In genomic region chr2:124403571-124403970, GRCm38 (mm10) we compare ENCODE assay signal across 22 mouse cellular contexts.
DNase-seq lines count a peak whose midpoint lies in the region; ATAC-seq lines count a peak whose summit lies in the region.
"Had no signal": no experiment of that assay in that cellular context is flagged by ENCODE, and none has a peak within 500 bp of the region (broad histone marks: within the 10 kb centered on the region; RNA-seq: fewer than 3 reads in every experiment).

No protein-coding gene starts in this region.

- H3K36me3 ChIP-seq in embryonic facial prominence, embryonic 12.5 days, result no peaks in the 10 kb centered on the region
- no peaks in the 10 kb centered on the region for H3K36me3 ChIP-seq in embryonic facial prominence, embryonic 10.5 days (replicated peaks)
- H3K36me3 ChIP-seq in heart, embryonic 12.5 days, result no peaks in the 10 kb centered on the region
- H3K36me3 ChIP-seq in midbrain, embryonic 14.5 days (ENCODE audit: control insufficient read depth, insufficient read depth, low read length), result no peaks in the 10 kb centered on the region
- no peaks in the 10 kb centered on the region for H3K36me3 ChIP-seq in midbrain, embryonic 10.5 days
- H3K36me3 ChIP-seq: heart, embryonic 15.5 days; lung, embryonic 15.5 days had no signal

- peaks cover 16% of the 10 kb centered on the region; the same call in 1 of the 2 replicates for H3K4me1 ChIP-seq in embryonic facial prominence, embryonic 12.5 days
- H3K4me1 ChIP-seq in embryonic facial prominence, embryonic 10.5 days, result peaks cover 21% of the 10 kb centered on the region
- peaks cover 22% of the 10 kb centered on the region for H3K4me1 ChIP-seq in heart, embryonic 12.5 days (replicated peaks)
- H3K4me1 ChIP-seq in midbrain, embryonic 14.5 days (ENCODE audit: control insufficient read depth, insufficient read depth, low read length), result 0 out of 2 replicates have a peak, but pooled peaks cover 7% of the 10 kb centered on the region
- H3K4me1 ChIP-seq in midbrain, embryonic 10.5 days, result 0 out of 2 replicates have a peak, but pooled peaks cover 5% of the 10 kb centered on the region

- H3K27me3 ChIP-seq in embryonic facial prominence, embryonic 12.5 days, result no peaks in the 10 kb centered on the region
- H3K27me3 ChIP-seq in embryonic facial prominence, embryonic 10.5 days (replicated peaks; ENCODE audit: low read depth, poor library complexity, severe bottlenecking), result no peaks in the 10 kb centered on the region
- no peaks in the 10 kb centered on the region for H3K27me3 ChIP-seq in heart, embryonic 12.5 days (replicated peaks)
- H3K27me3 ChIP-seq in midbrain, embryonic 14.5 days (ENCODE audit: control insufficient read depth, insufficient read depth, low read length), result no peaks in the 10 kb centered on the region
- H3K27me3 ChIP-seq in midbrain, embryonic 10.5 days (ENCODE audit: low read depth, poor library complexity, severe bottlenecking), result no peaks in the 10 kb centered on the region
- H3K27me3 ChIP-seq: heart, embryonic 15.5 days; lung, embryonic 15.5 days; Patski had no signal

- H3K27ac ChIP-seq in embryonic facial prominence, embryonic 12.5 days, result 0 out of 2 replicates have a peak overlapping the region, but pooled peaks have one; percentile 11
- no peak overlapping the region for H3K27ac ChIP-seq in embryonic facial prominence, embryonic 10.5 days (replicated peaks)
- no peak overlapping the region for H3K27ac ChIP-seq in heart, embryonic 12.5 days (ENCODE audit: poor library complexity, severe bottlenecking)
- H3K27ac ChIP-seq in midbrain, embryonic 14.5 days (replicated peaks; ENCODE audit: low read depth, low read length), result no peak overlapping the region
- H3K27ac ChIP-seq in midbrain, embryonic 10.5 days (replicated peaks), result no peak overlapping the region
- H3K27ac ChIP-seq: heart, embryonic 15.5 days; lung, embryonic 15.5 days had no signal

- 61% methylated on average over 8 of the region's 8 CpGs for whole genome bisulfite sequencing in embryonic facial prominence, embryonic 12.5 days
- WGBS in embryonic facial prominence, embryonic 10.5 days, result 66% methylated on average over 8 of the region's 8 CpGs
- WGBS in heart, embryonic 12.5 days, result 57% methylated on average over 8 of the region's 8 CpGs
- 73% methylated on average over 8 of the region's 8 CpGs for WGBS in midbrain, embryonic 14.5 days
- 73% methylated on average over 8 of the region's 8 CpGs for WGBS in midbrain, embryonic 10.5 days

- H3K9me3 ChIP-seq in embryonic facial prominence, embryonic 12.5 days, result no peaks in the 10 kb centered on the region
- no peaks in the 10 kb centered on the region for H3K9me3 ChIP-seq in embryonic facial prominence, embryonic 10.5 days
- H3K9me3 ChIP-seq in heart, embryonic 12.5 days (replicated peaks), result no peaks in the 10 kb centered on the region
- H3K9me3 ChIP-seq in midbrain, embryonic 14.5 days (ENCODE audit: control insufficient read depth, low read length), result no peaks in the 10 kb centered on the region
- no peaks in the 10 kb centered on the region for H3K9me3 ChIP-seq in midbrain, embryonic 10.5 days (replicated peaks)
- H3K9me3 ChIP-seq: heart, embryonic 15.5 days; lung, embryonic 15.5 days had no signal

- H3K4me2 ChIP-seq in embryonic facial prominence, embryonic 12.5 days (replicated peaks), result no peak overlapping the region
- no peak overlapping the region for H3K4me2 ChIP-seq in heart, embryonic 12.5 days
- no peak overlapping the region for H3K4me2 ChIP-seq in midbrain, embryonic 14.5 days (ENCODE audit: low read length)
- H3K4me2 ChIP-seq: heart, embryonic 15.5 days; liver, embryonic 11.5 days; lung, embryonic 15.5 days had no signal

- DNase-seq in embryonic facial prominence, embryonic 10.5 days (ENCODE audit: low spot score), result no peak
- DNase-seq in heart, adult 8-10 months (ENCODE audit: low spot score), result peak; percentile 32
- peak; percentile 33 for DNase-seq in midbrain, embryonic 14.5 days
- no peak for DNase-seq in midbrain, embryonic 10.5 days (ENCODE audit: low spot score)
- DNase-seq in lung, postnatal 36 days, result peak; percentile 40
- DNase-seq: adrenal gland, postnatal 14 days; cerebellum, adult 11-12 months; cerebellum, postnatal 25 days; gastrocnemius, postnatal 10 days; kidney, adult 2 months; kidney, postnatal 14 days; layer of hippocampus, adult 9-11 months; left cerebral cortex, postnatal 4 days had no signal

- H3K4me3 ChIP-seq in embryonic facial prominence, embryonic 12.5 days, result no peak overlapping the region
- no peak overlapping the region for H3K4me3 ChIP-seq in embryonic facial prominence, embryonic 10.5 days
- no peak overlapping the region for H3K4me3 ChIP-seq in heart, embryonic 12.5 days
- H3K4me3 ChIP-seq in midbrain, embryonic 14.5 days (replicated peaks; ENCODE audit: low read depth, low read length), result no peak overlapping the region
- no peak overlapping the region for H3K4me3 ChIP-seq in midbrain, embryonic 10.5 days
- H3K4me3 ChIP-seq: erythroblast, embryonic 14.5 days; heart, embryonic 15.5 days; left cerebral cortex, adult 2 months; lung, embryonic 15.5 days had no signal

- ATAC-seq in embryonic facial prominence, embryonic 12.5 days (ENCODE audit: insufficient number of reproducible peaks, insufficient read depth, low FRiP score, low TSS enrichment), result no peak
- no peak for ATAC-seq in heart, embryonic 12.5 days (ENCODE audit: insufficient number of reproducible peaks, low FRiP score)
- no peak for ATAC-seq in midbrain, embryonic 14.5 days (ENCODE audit: low FRiP score, low TSS enrichment)
- ATAC-seq in erythroid progenitor cell, adult 5-6 weeks (replicated peaks; ENCODE audit: low FRiP score, poor library complexity, severe bottlenecking), result no peak
- ATAC-seq: Patski had no signal

- no peak overlapping the region for H3K9ac ChIP-seq in embryonic facial prominence, embryonic 12.5 days
- H3K9ac ChIP-seq in heart, embryonic 12.5 days, result no peak overlapping the region
- H3K9ac ChIP-seq in midbrain, embryonic 14.5 days (replicated peaks; ENCODE audit: low read length), result no peak overlapping the region
- H3K9ac ChIP-seq: heart, embryonic 15.5 days; lung, embryonic 15.5 days had no signal

Comparison
In these comparisons a context has a peak if more than half of its experiments do, and no peak if none do; other contexts are left out.
1. DNase-seq: peak in heart, adult 8-10 months (single experiment), midbrain, embryonic 14.5 days (single experiment) and lung, postnatal 36 days (single experiment); none in embryonic facial prominence, embryonic 10.5 days (single experiment) and midbrain, embryonic 10.5 days (single experiment).